Mouse (Mus musculus) MEL (cell line): ENCODE measurements around the gene Wdsub1. TPM values are rescaled to one million over a fixed set of nuclear protein-coding genes. Genes with fewer than 3 reads are reported as not detected.
A peak's percentile ranks its signal among the peaks of the same experiment; 100 is the strongest.
"Not testable (repeated sequence)": the region's sequence is repeated elsewhere in the genome, so short reads cannot be mapped to it uniquely, and the experiment has no call there.

ENCODE experiments used
- DNase-seq: peaks from one replicate; pipeline ENCODE4 v3.0.0; 2011; ENCODE audit warnings: low read depth, low spot score
- H3K27ac ChIP-seq: 2 replicates; pipeline ENCODE4 v1.5.1; 2012; ENCODE audit warnings: low read depth, mild to moderate bottlenecking, control low read depth, low read length, moderate library complexity; ENCODE audit not compliant: control insufficient read depth
- H3K27me3 ChIP-seq, 2 experiments: fragments of 150-350 bp in 1 of 2; sonication (generic) in 1 of 2; 2 replicates each; pipeline ENCODE4 v1.6.1; 2012; ENCODE audit warnings: low read length in 2 of 2, mild to moderate bottlenecking in 2 of 2, improper control_type of control experiment in 1 of 2, moderate library complexity in 1 of 2; ENCODE audit not compliant: insufficient read depth in 2 of 2, control insufficient read depth in 1 of 2
- H3K36me3 ChIP-seq, 2 experiments: 2 replicates each; pipeline ENCODE4 v1.6.1; 2012 to 2014; ENCODE audit warnings: low read length in 2 of 2, improper control_type of control experiment in 1 of 2, inconsistent platforms in 1 of 2, mild to moderate bottlenecking in 1 of 2; ENCODE audit not compliant: insufficient read depth in 2 of 2, control insufficient read depth in 1 of 2
- H3K4me1 ChIP-seq, 2 experiments: fragments of 150-350 bp in 1 of 2; sonication (generic) in 1 of 2; 2 replicates each; pipeline ENCODE4 v1.6.1; 2012; ENCODE audit warnings: low read length in 2 of 2, improper control_type of control experiment in 1 of 2, mild to moderate bottlenecking in 1 of 2; ENCODE audit not compliant: insufficient read depth in 2 of 2, control insufficient read depth in 1 of 2
- H3K4me3 ChIP-seq, 2 experiments: fragments of 150-350 bp in 1 of 2; sonication (generic) in 1 of 2; 2 replicates each; pipeline ENCODE4 v1.5.1; 2012; ENCODE audit warnings: low read depth in 2 of 2, low read length in 2 of 2, mild to moderate bottlenecking in 2 of 2, moderate library complexity in 2 of 2, control low read depth in 1 of 2, improper control_type of control experiment in 1 of 2; ENCODE audit not compliant: control insufficient read depth in 1 of 2, insufficient read depth in 1 of 2
- H3K79me2 ChIP-seq: 2 replicates; pipeline ENCODE4 v1.6.1; 2012; ENCODE audit warnings: mild to moderate bottlenecking, low read length, moderate library complexity; ENCODE audit not compliant: control insufficient read depth, poor library complexity, insufficient read depth
- H3K9ac ChIP-seq: 2 replicates; pipeline ENCODE4 v1.6.1; 2012; ENCODE audit warnings: low read depth, mild to moderate bottlenecking, control low read depth, low read length, moderate library complexity; ENCODE audit not compliant: control insufficient read depth, poor library complexity, severe bottlenecking
- H3K9me3 ChIP-seq: fragments of 150-350 bp; sonication (generic); replicated peaks from 2 replicates; pipeline ENCODE4 v1.6.1; 2012; ENCODE audit warnings: mild to moderate bottlenecking, low read length, improper control_type of control experiment, moderate library complexity; ENCODE audit not compliant: insufficient read depth
- E2F4 ChIP-seq: IDR thresholded peaks from 2 replicates; pipeline ENCODE4 v1.6.1; 2011; ENCODE audit warnings: low read depth, low read length, improper control_type of control experiment, borderline replicate concordance
- GATA1 ChIP-seq: IDR thresholded peaks from 2 replicates; pipeline ENCODE4 v1.6.1; 2011; ENCODE audit warnings: low read depth, low read length, improper control_type of control experiment
- HCFC1 ChIP-seq: IDR thresholded peaks from 2 replicates; pipeline ENCODE4 v1.6.1; 2012; ENCODE audit warnings: low read depth, mild to moderate bottlenecking, inconsistent platforms, low read length, improper control_type of control experiment, moderate library complexity
- KAT2A ChIP-seq: conservative IDR thresholded peaks from 2 replicates; pipeline ENCODE4 v1.6.1; 2012; ENCODE audit warnings: low read depth, low read length, improper control_type of control experiment, inconsistent platforms
- MAFK ChIP-seq: IDR thresholded peaks from 2 replicates; pipeline ENCODE4 v1.6.1; 2011; ENCODE audit warnings: low read depth, mild to moderate bottlenecking, low read length, improper control_type of control experiment, borderline replicate concordance
- MAX ChIP-seq: IDR thresholded peaks from 2 replicates; pipeline ENCODE4 v1.6.1; 2011; ENCODE audit warnings: low read length, improper control_type of control experiment
- MYB ChIP-seq: IDR thresholded peaks from 2 replicates; pipeline ENCODE4 v1.6.1; 2011; ENCODE audit warnings: mild to moderate bottlenecking, low read depth, low read length, improper control_type of control experiment
- NELFE ChIP-seq: IDR thresholded peaks from 2 replicates; pipeline ENCODE4 v1.6.1; 2011; ENCODE audit warnings: low read depth, low read length, improper control_type of control experiment
- RCOR1 ChIP-seq: IDR thresholded peaks from 2 replicates; pipeline ENCODE4 v1.6.1; 2012; ENCODE audit warnings: low read depth, mild to moderate bottlenecking, inconsistent platforms, low read length, improper control_type of control experiment
- TBP ChIP-seq: IDR thresholded peaks from 2 replicates; pipeline ENCODE4 v1.8.0; 2011; ENCODE audit warnings: low read depth, low read length, improper control_type of control experiment
- TCF12 ChIP-seq: IDR thresholded peaks from 2 replicates; pipeline ENCODE4 v1.6.1; 2014; ENCODE audit warnings: low read depth, mild to moderate bottlenecking, inconsistent platforms, low read length, improper control_type of control experiment, moderate library complexity
- USF2 ChIP-seq, 2 experiments: IDR thresholded peaks; 2 replicates each; pipeline ENCODE4 v1.6.1; 2011 to 2012; ENCODE audit warnings: improper control_type of control experiment in 2 of 2, low read length in 2 of 2, borderline replicate concordance in 1 of 2, inconsistent platforms in 1 of 2, low read depth in 1 of 2, mild to moderate bottlenecking in 1 of 2; ENCODE audit not compliant: insufficient read depth in 1 of 2
- ZKSCAN1 ChIP-seq: IDR thresholded peaks from 2 replicates; pipeline ENCODE4 v1.6.1; 2012; ENCODE audit warnings: low read depth, mild to moderate bottlenecking, inconsistent platforms, low read length, improper control_type of control experiment, moderate library complexity
- ZMIZ1 ChIP-seq: IDR thresholded peaks from 2 replicates; pipeline ENCODE4 v1.6.1; 2012; ENCODE audit warnings: low read depth, mild to moderate bottlenecking, inconsistent platforms, low read length, improper control_type of control experiment, moderate library complexity
- ZNF384 ChIP-seq: IDR thresholded peaks from 2 replicates; pipeline ENCODE4 v1.6.1; 2012; ENCODE audit warnings: low read depth, mild to moderate bottlenecking, inconsistent platforms, low read length, improper control_type of control experiment
- polyA plus RNA-seq, 2 experiments: library from polyadenylated mRNA; stranded (reverse) in 1 of 2; unstranded in 1 of 2; fragments of >175 nt in 1 of 2; fragments of >200 nt in 1 of 2; gene quantifications; 2 replicates each; pipeline versions ENCODE4 v1.2.1 to v1.2.4; 2012; ENCODE audit warnings: low replicate concordance in 2 of 2, low read depth in 1 of 2; ENCODE audit not compliant: insufficient read length in 2 of 2, insufficient read depth in 1 of 2, missing spikeins in 1 of 2
- total RNA-seq: library from RNA; depleted of rRNA; stranded (reverse); fragments of 300-350 nt; gene quantifications from 2 replicates; pipeline ENCODE4 v1.2.3, GENCODE M21; 2012

Gene Wdsub1
- total and polyA plus RNA-seq, 3 experiments, result 16.5 to 19.5 TPM; not detected in 1

- DNase-seq, result no peak
- Histone ChIP-seq H3K36me3 (no peaks in the 10 kb centered on the region), H3K79me2 (no peaks in the 10 kb centered on the region), H3K9me3 (no peaks in the 10 kb centered on the region), H3K4me3 (no peak overlapping the region), H3K27ac (no peak overlapping the region), H3K4me1 (0 out of 4 replicates have a peak, but pooled peaks cover 0 to 3% of the 10 kb centered on the region in 2 experiments), H3K27me3 (no peaks in the 10 kb centered on the region), H3K9ac (no peak overlapping the region)
- no peak for TF ChIP-seq TBP
- TF ChIP-seq ZKSCAN1, result no peak
- TF ChIP-seq MAX, result no peak
- TF ChIP-seq NELFE, result no peak
Measured at GRCm38 (mm10) chr2:59852916-59853315, 29.5 kb downstream of the Wdsub1 start.

GRCm38 (mm10) chr2:59851885-59852284 is 30.5 kb downstream of the Wdsub1 start:
- not testable (repeated sequence) for H3K27me3 ChIP-seq, H3K27ac ChIP-seq, H3K79me2 ChIP-seq, H3K4me1 ChIP-seq, H3K4me3 ChIP-seq
- DNase-seq, result peak; percentile 6
- TF ChIP-seq ZNF384, result peak; percentile 74
- TF ChIP-seq, all 39 proteins: peak for 1; not testable (repeated sequence) for 38
- not testable (repeated sequence) for H3K9me3 ChIP-seq, H3K36me3 ChIP-seq, H3K9ac ChIP-seq

- Histone ChIP-seq H3K4me3 (peak overlapping the region; percentile 66 to 87), H3K9me3 (no peaks in the 10 kb centered on the region), H3K4me1 (peaks cover 2 to 9% of the 10 kb centered on the region in 2 experiments; a peak in 2 of 4 replicates), H3K36me3 (no peaks in the 10 kb centered on the region; a peak in 2 of 4 replicates), H3K27me3 (no peaks in the 10 kb centered on the region), H3K27ac (peak overlapping the region; percentile 72; the same call in 1 of the 2 replicates), H3K9ac (peak overlapping the region; percentile 74), H3K79me2 (peaks cover 1% of the 10 kb centered on the region; the same call in 1 of the 2 replicates)
- TF ChIP-seq MAX, result no peak
- no peak for TF ChIP-seq MAFK
- TF ChIP-seq RCOR1, result no peak
- peak; percentile 43; the same call in 1 of the 2 replicates for TF ChIP-seq GATA1
- TF ChIP-seq HCFC1, result peak; percentile 54; the same call in 1 of the 2 replicates
- peak; percentile 78 for DNase-seq
Measured at GRCm38 (mm10) chr2:59843848-59844247, 38.5 kb downstream of the Wdsub1 start.

GRCm38 (mm10) chr2:59843156-59843555 is 39.2 kb downstream of the Wdsub1 start:
- Histone ChIP-seq H3K9me3 (no peaks in the 10 kb centered on the region), H3K9ac (peak overlapping the region; percentile 74), H3K79me2 (peaks cover 1% of the 10 kb centered on the region; the same call in 1 of the 2 replicates), H3K4me3 (peak overlapping the region; percentile 66 to 87), H3K36me3 (no peaks in the 10 kb centered on the region; a peak in 2 of 4 replicates), H3K27ac (peak overlapping the region; percentile 72), H3K4me1 (peaks cover 2 to 9% of the 10 kb centered on the region in 2 experiments; a peak in 2 of 4 replicates), H3K27me3 (no peaks in the 10 kb centered on the region)
- peak; percentile 71 for DNase-seq
- 0 out of 2 replicates have a peak, but pooled peaks have one; percentile 6 for TF ChIP-seq E2F4
- peak; percentile 36; the same call in 1 of the 2 replicates for TF ChIP-seq TBP
- no peak for TF ChIP-seq KAT2A
- TF ChIP-seq USF2 (IDR thresholded peaks at IDR 0.05; ENCODE audit: borderline replicate concordance in 1 of 2, insufficient read depth in 1 of 2, low read depth in 1 of 2, low read length in 2 of 2), result no peak
- TF ChIP-seq ZMIZ1, result no peak
- 0 out of 2 replicates have a peak, but pooled peaks have one; percentile 7 for TF ChIP-seq RCOR1
- TF ChIP-seq TCF12, result 0 out of 2 replicates have a peak, but pooled peaks have one; percentile 6
- TF ChIP-seq MYB, result no peak
